Mouse (Mus musculus): ENCODE measurements around the gene Atp8b4.

DNA sequence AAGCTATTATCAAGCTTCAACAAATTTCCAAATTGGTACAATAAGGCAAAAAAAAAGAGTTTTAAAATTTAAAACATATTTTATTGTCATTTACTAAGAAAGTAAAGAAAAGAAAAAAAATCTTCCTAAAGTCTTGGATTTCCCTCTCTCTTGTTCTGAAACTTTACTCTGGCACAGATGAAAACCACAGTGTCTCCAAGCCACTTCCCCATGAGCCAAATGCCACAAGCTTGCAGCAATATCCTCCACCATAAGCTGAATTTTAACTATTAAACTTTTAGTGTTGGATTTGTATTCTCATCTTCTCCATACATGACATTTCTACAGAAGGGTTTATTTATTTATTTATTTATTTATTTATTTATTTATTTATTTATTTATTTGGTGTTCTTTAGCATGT, 114.4 kb downstream of the Atp8b4 start:
- TF ChIP-seq CTCF (IDR thresholded peaks at IDR 0.05; ENCODE audit: extremely low read depth, insufficient read depth, low read length) (no peak), POLR2A (IDR thresholded peaks at IDR 0.05; ENCODE audit: extremely low read depth, insufficient read depth, low read length) (no peak)
